In genomic region chr15:98397136-98397535, GRCm38 (mm10) we compare ENCODE assay signal across 22 mouse cellular contexts. TPM values are rescaled to one million over a fixed set of nuclear protein-coding genes. Genes with fewer than 3 reads are reported as not detected.
DNase-seq lines count a peak whose midpoint lies in the region; ATAC-seq and TF ChIP-seq lines count a peak whose summit lies in the region.
"Had no signal": no experiment of that assay in that cellular context is flagged by ENCODE, and none has a peak within 500 bp of the region (broad histone marks: within the 10 kb centered on the region; RNA-seq: fewer than 3 reads in every experiment).

No protein-coding gene starts in this region.

- no peak for ATAC-seq in kidney, embryonic 14.5 days (ENCODE audit: low FRiP score, low TSS enrichment)
- ATAC-seq: activated CD4-positive, CD25-positive, alpha-beta regulatory T cell, adult 4 months; forebrain, embryonic 13.5 days; forebrain, postnatal 0 days; Patski had no signal

- H3K27ac ChIP-seq in kidney, adult 2 months (ENCODE audit: insufficient read depth, low read depth, low read length), result no peak overlapping the region
- no peak overlapping the region for H3K27ac ChIP-seq in kidney, embryonic 14.5 days (ENCODE audit: low read depth, low read length)
- H3K27ac ChIP-seq: embryonic facial prominence, embryonic 10.5 days; forebrain, embryonic 13.5 days; heart, adult 2 months had no signal

- no peak overlapping the region for H3K4me3 ChIP-seq in kidney, adult 2 months (ENCODE audit: insufficient read depth, low read depth, low read length)
- no peak overlapping the region for H3K4me3 ChIP-seq in kidney, embryonic 14.5 days (ENCODE audit: low read length)
- H3K4me3 ChIP-seq: embryonic facial prominence, embryonic 10.5 days; forebrain, embryonic 13.5 days; heart, adult 2 months; heart, embryonic 12.5 days had no signal

- no peaks in the 10 kb centered on the region; the same call in 1 of the 2 replicates for H3K4me1 ChIP-seq in kidney, adult 2 months (ENCODE audit: control insufficient read depth, insufficient read depth, low read length)
- H3K4me1 ChIP-seq in kidney, embryonic 14.5 days (ENCODE audit: control insufficient read depth, insufficient read depth, low read length), result peaks cover 7% of the 10 kb centered on the region; the same call in 1 of the 2 replicates
- H3K4me1 ChIP-seq: embryonic facial prominence, embryonic 10.5 days; forebrain, embryonic 13.5 days; heart, embryonic 12.5 days had no signal

- H3K36me3 ChIP-seq in kidney, adult 2 months (ENCODE audit: control insufficient read depth, insufficient read depth, low read length), result no peaks in the 10 kb centered on the region
- no peaks in the 10 kb centered on the region for H3K36me3 ChIP-seq in kidney, embryonic 14.5 days (ENCODE audit: control insufficient read depth, insufficient read depth, low read length)
- H3K36me3 ChIP-seq: embryonic facial prominence, embryonic 10.5 days; heart, embryonic 12.5 days had no signal

- no peak overlapping the region for H3K9ac ChIP-seq in kidney, embryonic 14.5 days (ENCODE audit: low read depth, low read length)
- H3K9ac ChIP-seq: forebrain, embryonic 13.5 days; forebrain, postnatal 0 days; heart, embryonic 12.5 days had no signal

- H3K4me2 ChIP-seq in kidney, embryonic 14.5 days (replicated peaks; ENCODE audit: low read depth, low read length), result no peak overlapping the region
- H3K4me2 ChIP-seq: forebrain, embryonic 13.5 days; heart, embryonic 12.5 days had no signal

- no peak for TF ChIP-seq POLR2A in kidney, adult 2 months (IDR thresholded peaks at IDR 0.05; ENCODE audit: low read depth, low read length)

- 39% methylated on average over 1 of the region's 1 CpGs for WGBS in kidney, adult 2 months
- 52% methylated on average over 1 of the region's 1 CpGs for WGBS in kidney, embryonic 14.5 days

- no peak for TF ChIP-seq CTCF in kidney, adult 2 months (conservative IDR thresholded peaks at IDR 0.05; ENCODE audit: insufficient read depth, insufficient read length, low read depth, low read length)

- DNase-seq in kidney, adult 2 months, result peak; percentile 50
- DNase-seq in kidney, adult 9 months, result peak; percentile 56
- DNase-seq in kidney, postnatal 10 days, result peak; percentile 42
- peak; percentile 40 to 55 for DNase-seq in kidney, postnatal 4 days
- DNase-seq in lung, postnatal 10 days, result no peak
- DNase-seq in ovary, postnatal 10 days (ENCODE audit: low spot score), result no peak
- DNase-seq: adrenal gland, postnatal 14 days; cerebellum, adult 18-20 months; forebrain, postnatal 0 days; gastrocnemius, postnatal 14 days; heart, adult 2 months; heart, postnatal 36 days had no signal

- peaks cover 7% of the 10 kb centered on the region; the same call in 1 of the 2 replicates for H3K9me3 ChIP-seq in kidney, embryonic 14.5 days (ENCODE audit: control insufficient read depth, low read length)
- H3K9me3 ChIP-seq: forebrain, embryonic 13.5 days had no signal

- no peaks in the 10 kb centered on the region for H3K27me3 ChIP-seq in kidney, adult 2 months (replicated peaks; ENCODE audit: control insufficient read depth, insufficient read depth, low read length)
- H3K27me3 ChIP-seq in kidney, embryonic 14.5 days (ENCODE audit: control insufficient read depth, insufficient read depth, low read length), result no peaks in the 10 kb centered on the region
- H3K27me3 ChIP-seq: forebrain, embryonic 13.5 days had no signal

RNA-seq across cellular contexts. Expression of gene Olfr283, which starts 16.4 kb away (rescaled TPM):
- polyA plus RNA-seq in kidney, adult 2 months (2012; rRNA removed), result not detected in 2 replicates
- polyA plus RNA-seq in kidney, embryonic 14.5 days (2014; fragmentation: Nextera tagmentation; extraction: Ambion mirVana), result not detected in 2 replicates
- polyA plus RNA-seq: activated CD4-positive, CD25-positive, alpha-beta regulatory T cell, adult 4 months; embryonic facial prominence, embryonic 10.5 days; embryonic facial prominence, embryonic 14.5 days; forebrain, embryonic 13.5 days; forebrain, postnatal 0 days; gonadal fat pad, adult 2 months; heart, adult 2 months; heart, embryonic 12.5 days; heart, embryonic 16.5 days; hindbrain, embryonic 11.5 days; Patski had no signal

RNA-seq across cellular contexts. Expression of gene Olfr282, which starts 33.9 kb away (rescaled TPM):
- polyA plus RNA-seq in kidney, adult 2 months (2012; rRNA removed), result not detected in 2 replicates
- polyA plus RNA-seq in kidney, embryonic 14.5 days (2014; fragmentation: Nextera tagmentation; extraction: Ambion mirVana), result not detected in 2 replicates
- polyA plus RNA-seq: activated CD4-positive, CD25-positive, alpha-beta regulatory T cell, adult 4 months; embryonic facial prominence, embryonic 10.5 days; embryonic facial prominence, embryonic 14.5 days; forebrain, embryonic 13.5 days; forebrain, postnatal 0 days; gonadal fat pad, adult 2 months; heart, adult 2 months; heart, embryonic 12.5 days; heart, embryonic 16.5 days; hindbrain, embryonic 11.5 days; Patski had no signal

RNA-seq across cellular contexts. Expression of gene Olfr281, which starts 55.3 kb away (rescaled TPM):
- not detected in 2 replicates for polyA plus RNA-seq in kidney, adult 2 months (2012; rRNA removed)
- not detected in 2 replicates for polyA plus RNA-seq in kidney, embryonic 14.5 days (2014; fragmentation: Nextera tagmentation; extraction: Ambion mirVana)
- polyA plus RNA-seq: activated CD4-positive, CD25-positive, alpha-beta regulatory T cell, adult 4 months; embryonic facial prominence, embryonic 10.5 days; forebrain, embryonic 13.5 days; forebrain, postnatal 0 days; gonadal fat pad, adult 2 months; heart, adult 2 months; heart, embryonic 12.5 days; heart, embryonic 16.5 days; hindbrain, embryonic 11.5 days; Patski had no signal

RNA-seq across cellular contexts. Expression of gene Olfr284, which starts 56.3 kb away (rescaled TPM):
- polyA plus RNA-seq in kidney, adult 2 months (2012; rRNA removed), result not detected in 2 replicates
- polyA plus RNA-seq in kidney, embryonic 14.5 days (2014; fragmentation: Nextera tagmentation; extraction: Ambion mirVana), result not detected in 2 replicates
- polyA plus RNA-seq: activated CD4-positive, CD25-positive, alpha-beta regulatory T cell, adult 4 months; embryonic facial prominence, embryonic 10.5 days; forebrain, embryonic 13.5 days; forebrain, postnatal 0 days; gonadal fat pad, adult 2 months; heart, adult 2 months; heart, embryonic 12.5 days; heart, embryonic 16.5 days; hindbrain, embryonic 11.5 days; Patski had no signal

Comparison
In these comparisons a context has a peak if more than half of its experiments do, and no peak if none do; other contexts are left out.
1. DNase-seq: peak in kidney, adult 2 months (single experiment), kidney, adult 9 months (single experiment), kidney, postnatal 10 days (single experiment) and kidney, postnatal 4 days (2 of 2); none in lung, postnatal 10 days (single experiment) and ovary, postnatal 10 days (single experiment).